Mouse (Mus musculus) cerebellum, adult 8-10 months (tissue): ENCODE measurements around the gene N4bp1.

Source experiments
- DNase-seq: peaks from one replicate; pipeline ENCODE4 v3.0.0; 2022

Gene N4bp1

DNA sequence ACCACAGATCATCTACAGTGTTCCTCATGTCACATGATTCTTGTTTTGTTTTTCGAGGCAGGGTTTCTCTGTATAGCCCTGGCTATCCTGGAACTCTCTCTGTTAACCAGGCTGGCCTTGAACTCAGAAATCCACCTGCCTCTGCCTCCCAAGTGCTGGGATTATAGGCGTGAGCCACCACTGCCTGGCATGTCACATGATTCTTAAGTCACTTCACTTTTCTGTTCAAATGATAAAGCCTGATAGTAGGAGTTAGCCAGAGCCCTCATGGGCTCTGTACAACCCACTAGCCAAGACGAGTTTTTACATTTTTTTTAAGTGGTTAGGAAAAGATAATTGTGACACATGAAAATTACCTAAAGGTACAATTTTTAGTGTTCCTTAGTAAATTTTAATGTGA lies 126.4 kb downstream of the N4bp1 start:
- DNase-seq, result no peak
